Mouse (Mus musculus): ENCODE data around the gene Gm10322. TPM values are rescaled to one million over a fixed set of nuclear protein-coding genes. Genes with fewer than 3 reads are reported as not detected.

Gm10322 gene
- total RNA-seq, 1 experiment = not detected

DNA sequence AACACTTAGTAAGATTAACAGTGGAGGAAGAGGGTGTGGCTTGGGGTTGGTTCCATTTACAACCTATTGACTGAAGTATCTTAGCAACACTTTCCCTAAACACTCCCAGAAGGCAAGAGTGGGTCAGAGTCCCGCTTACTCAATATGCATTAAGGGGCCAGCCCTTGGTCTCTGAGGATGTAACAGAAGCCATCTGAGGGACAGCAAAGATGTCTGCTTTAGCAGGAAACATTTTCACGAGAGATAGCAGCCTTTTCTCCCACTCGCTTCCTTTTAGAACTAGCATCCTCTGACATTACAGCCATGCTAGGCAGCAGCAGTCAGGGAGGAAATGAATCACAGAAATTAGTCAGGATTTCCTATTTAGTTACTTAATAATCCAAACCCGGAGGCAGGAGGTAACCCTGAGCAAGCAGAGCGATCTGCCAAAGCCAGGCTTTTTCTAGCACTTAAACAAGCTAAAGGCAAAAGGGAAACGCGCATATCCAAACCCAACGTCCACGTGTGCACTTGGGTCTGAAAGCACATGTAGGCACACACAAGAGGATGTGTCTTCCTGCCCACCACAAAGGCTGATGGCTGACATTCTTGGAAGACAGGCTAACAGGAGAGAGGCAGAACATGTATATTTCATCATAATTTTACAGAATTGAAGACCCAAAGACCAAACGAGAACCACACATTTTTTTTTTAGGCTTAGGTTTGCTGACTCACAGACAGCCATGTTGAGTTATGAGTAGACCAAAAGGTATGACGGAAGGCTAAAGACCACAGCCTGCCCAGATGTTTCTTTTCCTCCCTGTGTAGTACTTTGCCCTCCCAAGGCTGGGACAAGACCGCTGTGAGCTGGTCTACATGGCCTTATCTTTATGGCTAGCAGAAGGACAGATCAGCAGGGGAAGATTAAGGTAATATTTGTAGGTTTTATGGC, 37.7 kb upstream of the Gm10322 start:
- Histone ChIP-seq H3K4me3 (ENCODE audit: insufficient read depth in 1 of 2, low read depth in 1 of 2, low read length in 2 of 2, poor library complexity in 1 of 2, severe bottlenecking in 1 of 2) (peak overlapping the region in 1 of 2 experiments; percentile 19; a peak in 1 of 4 replicates), H3K27ac (ENCODE audit: insufficient read depth, low read depth, low read length, poor library complexity, severe bottlenecking) (peak overlapping the region; percentile 5; the same call in 1 of the 2 replicates)
- DNase-seq (ENCODE audit: low read depth, low spot score) = no peak

GRCm38 (mm10) chr10:59579645-59580044, 36.2 kb upstream of the Gm10322 start:
- in situ Hi-C loops (cut with MboI; ENCODE audit: low sequenced_read_pairs in 2 of 2, unreplicated experiment in 2 of 2) = no loop called here
- H3K36me3 ChIP-seq (ENCODE audit: control insufficient read depth, insufficient read depth, low read length, poor library complexity, severe bottlenecking) = no peaks in the 10 kb centered on the region
- no peak for DNase-seq (ENCODE audit: low read depth, low spot score)
- peaks cover 7 to 12% of the 10 kb centered on the region in 2 experiments; a peak in 3 of 4 replicates for H3K4me1 ChIP-seq (ENCODE audit: control insufficient read depth in 2 of 2, insufficient read depth in 2 of 2, low read length in 2 of 2, poor library complexity in 1 of 2)
- no peak for TF ChIP-seq CHD2 (IDR thresholded peaks at IDR 0.05; ENCODE audit: low read depth, low read length)
- TF ChIP-seq ZNF384 (IDR thresholded peaks at IDR 0.05; ENCODE audit: low read depth, low read length) = no peak
- no peak for TF ChIP-seq ZC3H11A (IDR thresholded peaks at IDR 0.05; ENCODE audit: borderline replicate concordance, low read depth, low read length)
- no peak for TF ChIP-seq MAFK (IDR thresholded peaks at IDR 0.05; ENCODE audit: insufficient read depth, low read depth, low read length)
- TF ChIP-seq HCFC1 (IDR thresholded peaks at IDR 0.05; ENCODE audit: borderline replicate concordance, insufficient read depth, low read length) = no peak
- H3K9ac ChIP-seq (ENCODE audit: insufficient read depth, low read depth, low read length, poor library complexity, severe bottlenecking) = no peak overlapping the region
- H3K9me3 ChIP-seq (ENCODE audit: control insufficient read depth, insufficient read depth, low read depth, low read length) = no peaks in the 10 kb centered on the region
- no peak overlapping the region for H3K4me3 ChIP-seq (ENCODE audit: insufficient read depth in 1 of 2, low read depth in 1 of 2, low read length in 2 of 2, poor library complexity in 1 of 2, severe bottlenecking in 1 of 2)
- H3K27ac ChIP-seq (ENCODE audit: insufficient read depth, low read depth, low read length, poor library complexity, severe bottlenecking) = no peak overlapping the region

More for the DNA sequence above, 37.7 kb upstream of the Gm10322 start:
- in situ Hi-C loops (cut with MboI; ENCODE audit: low sequenced_read_pairs in 2 of 2, unreplicated experiment in 2 of 2) = no loop called here
- H3K9me3 ChIP-seq (ENCODE audit: control insufficient read depth, insufficient read depth, low read depth, low read length) = no peaks in the 10 kb centered on the region
- no peaks in the 10 kb centered on the region for H3K36me3 ChIP-seq (ENCODE audit: control insufficient read depth, insufficient read depth, low read length, poor library complexity, severe bottlenecking)
- TF ChIP-seq ZC3H11A (IDR thresholded peaks at IDR 0.05; ENCODE audit: borderline replicate concordance, low read depth, low read length) (no peak), MAFK (IDR thresholded peaks at IDR 0.05; ENCODE audit: insufficient read depth, low read depth, low read length) (no peak), HCFC1 (IDR thresholded peaks at IDR 0.05; ENCODE audit: borderline replicate concordance, insufficient read depth, low read length) (no peak), ZNF384 (IDR thresholded peaks at IDR 0.05; ENCODE audit: low read depth, low read length) (no peak), CHD2 (IDR thresholded peaks at IDR 0.05; ENCODE audit: low read depth, low read length) (no peak)
- H3K4me1 ChIP-seq (ENCODE audit: control insufficient read depth in 2 of 2, insufficient read depth in 2 of 2, low read length in 2 of 2, poor library complexity in 1 of 2) = peaks cover 7 to 12% of the 10 kb centered on the region in 2 experiments; a peak in 3 of 4 replicates
- H3K9ac ChIP-seq (ENCODE audit: insufficient read depth, low read depth, low read length, poor library complexity, severe bottlenecking) = no peak overlapping the region

GRCm38 (mm10) chr10:59580593-59581149, 35.2 kb upstream of the Gm10322 start:
- peaks cover 7 to 12% of the 10 kb centered on the region in 2 experiments; a peak in 3 of 4 replicates for H3K4me1 ChIP-seq (ENCODE audit: control insufficient read depth in 2 of 2, insufficient read depth in 2 of 2, low read length in 2 of 2, poor library complexity in 1 of 2)
- peak overlapping the region in 1 of 2 experiments; percentile 14; a peak in 1 of 4 replicates for H3K4me3 ChIP-seq (ENCODE audit: insufficient read depth in 1 of 2, low read depth in 1 of 2, low read length in 2 of 2, poor library complexity in 1 of 2, severe bottlenecking in 1 of 2)
- no peak overlapping the region; the same call in 1 of the 2 replicates for H3K27ac ChIP-seq (ENCODE audit: insufficient read depth, low read depth, low read length, poor library complexity, severe bottlenecking)
- TF ChIP-seq ZNF384 (IDR thresholded peaks at IDR 0.05; ENCODE audit: low read depth, low read length) (no peak), MAFK (IDR thresholded peaks at IDR 0.05; ENCODE audit: insufficient read depth, low read depth, low read length) (no peak), CHD2 (IDR thresholded peaks at IDR 0.05; ENCODE audit: low read depth, low read length) (no peak), ZC3H11A (IDR thresholded peaks at IDR 0.05; ENCODE audit: borderline replicate concordance, low read depth, low read length) (no peak), HCFC1 (IDR thresholded peaks at IDR 0.05; ENCODE audit: borderline replicate concordance, insufficient read depth, low read length) (no peak)
- H3K9me3 ChIP-seq (ENCODE audit: control insufficient read depth, insufficient read depth, low read depth, low read length) = no peaks in the 10 kb centered on the region
- no peak overlapping the region for H3K9ac ChIP-seq (ENCODE audit: insufficient read depth, low read depth, low read length, poor library complexity, severe bottlenecking)
- no peak for DNase-seq (ENCODE audit: low read depth, low spot score)
- H3K36me3 ChIP-seq (ENCODE audit: control insufficient read depth, insufficient read depth, low read length, poor library complexity, severe bottlenecking) = no peaks in the 10 kb centered on the region
- in situ Hi-C loops (cut with MboI; ENCODE audit: low sequenced_read_pairs in 2 of 2, unreplicated experiment in 2 of 2) = no loop called here

DNA sequence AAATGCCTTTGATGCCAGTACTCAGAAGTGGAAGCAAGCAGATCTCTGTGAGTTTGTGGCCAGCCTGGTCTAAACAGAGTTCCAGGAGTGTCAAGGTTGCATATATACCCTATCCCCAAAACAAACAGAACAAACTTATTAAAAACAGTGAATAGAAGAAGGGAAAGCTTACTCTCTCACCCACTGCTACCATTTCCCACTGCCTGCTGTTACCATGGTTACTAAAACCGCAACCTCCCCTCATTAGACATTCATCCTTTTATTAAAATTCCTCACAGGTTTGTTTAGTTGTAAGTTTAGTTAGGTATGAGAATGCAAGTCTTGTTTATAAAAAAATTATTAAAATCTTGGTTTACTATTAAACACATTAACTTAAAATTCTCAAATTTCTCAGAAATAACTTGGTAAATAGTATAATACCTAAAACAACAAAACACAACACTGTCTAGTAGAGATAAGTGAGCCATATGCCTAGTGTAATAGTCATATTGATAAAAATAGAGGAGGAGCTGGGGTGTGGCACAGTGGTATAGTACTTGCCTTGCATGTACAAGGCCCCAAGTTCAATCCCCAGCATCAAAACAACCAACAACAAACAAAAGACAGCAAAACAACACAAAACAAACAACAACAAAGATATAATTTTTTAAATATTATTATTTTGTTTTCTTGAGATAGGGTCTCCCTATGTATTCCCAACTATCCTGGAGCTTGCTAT, 33.9 kb upstream of the Gm10322 start:
- in situ Hi-C loops (cut with MboI; ENCODE audit: low sequenced_read_pairs in 2 of 2, unreplicated experiment in 2 of 2) = no loop called here
- no peak for DNase-seq (ENCODE audit: low read depth, low spot score)
- no peaks in the 10 kb centered on the region for H3K36me3 ChIP-seq (ENCODE audit: control insufficient read depth, insufficient read depth, low read length, poor library complexity, severe bottlenecking)
- H3K4me1 ChIP-seq (ENCODE audit: control insufficient read depth in 2 of 2, insufficient read depth in 2 of 2, low read length in 2 of 2, poor library complexity in 1 of 2) = peaks cover 7 to 15% of the 10 kb centered on the region in 2 experiments; a peak in 3 of 4 replicates
- TF ChIP-seq ZNF384 (IDR thresholded peaks at IDR 0.05; ENCODE audit: low read depth, low read length) (no peak), HCFC1 (IDR thresholded peaks at IDR 0.05; ENCODE audit: borderline replicate concordance, insufficient read depth, low read length) (no peak), CHD2 (IDR thresholded peaks at IDR 0.05; ENCODE audit: low read depth, low read length) (no peak), ZC3H11A (IDR thresholded peaks at IDR 0.05; ENCODE audit: borderline replicate concordance, low read depth, low read length) (no peak), MAFK (IDR thresholded peaks at IDR 0.05; ENCODE audit: insufficient read depth, low read depth, low read length) (no peak)
- H3K27ac ChIP-seq (ENCODE audit: insufficient read depth, low read depth, low read length, poor library complexity, severe bottlenecking) = no peak overlapping the region; the same call in 1 of the 2 replicates
- H3K9ac ChIP-seq (ENCODE audit: insufficient read depth, low read depth, low read length, poor library complexity, severe bottlenecking) = no peak overlapping the region
- no peak overlapping the region for H3K4me3 ChIP-seq (ENCODE audit: insufficient read depth in 1 of 2, low read depth in 1 of 2, low read length in 2 of 2, poor library complexity in 1 of 2, severe bottlenecking in 1 of 2)
- no peaks in the 10 kb centered on the region for H3K9me3 ChIP-seq (ENCODE audit: control insufficient read depth, insufficient read depth, low read depth, low read length)

Data from ES-E14 (cell line).